Mouse (Mus musculus) gastrocnemius, adult 2 months (tissue): Measurements from ENCODE around the gene Rcsd1. TPM values are rescaled to one million over a fixed set of nuclear protein-coding genes. Genes with fewer than 3 reads are reported as not detected.

ENCODE experiments used
- DNase-seq: peaks from one replicate; pipeline ENCODE4 v3.0.0; 2022
- H3K27ac ChIP-seq: fragments of 200-600 bp; 2 replicates; pipeline ENCODE4 v1.8.1; 2022; ENCODE audit warnings: mild to moderate bottlenecking
- H3K4me3 ChIP-seq: fragments of 200-600 bp; 2 replicates; pipeline ENCODE4 v1.8.1; 2022; ENCODE audit warnings: mild to moderate bottlenecking, moderate library complexity
- CTCF ChIP-seq: fragments of 200-600 bp; IDR thresholded peaks from 2 replicates; pipeline ENCODE4 v1.8.1; 2022; ENCODE audit warnings: antibody characterized with exemption, mild to moderate bottlenecking, moderate library complexity
- intact Hi-C: fragments of 180-260 bp; cut with DNase I; formaldehyde crosslinking; loops from one replicate; pipeline ENCODE4 v1.15.1; 2025
- long read RNA-seq, 2 experiments: library from polyadenylated mRNA; stranded (forward); transcript quantifications; one replicate each; pipeline ENCODE4 v2.0.0; 2021
- total RNA-seq, 2 experiments: library from RNA; stranded (reverse); gene quantifications; 2 replicates each; pipeline ENCODE4 v1.2.3; 2021

Rcsd1 gene
- 10 to 100 TPM; 93.3 to 95.0 TPM for total RNA-seq
- long read RNA-seq, experiment 1, full-length matches to known transcripts = 143 of 158 reads
- long read RNA-seq, experiment 1, partial matches to known transcripts = 9 of 158 reads
- long read RNA-seq, experiment 1, other reads (novel, unspliced or antisense) = 6 of 158 reads
- long read RNA-seq, experiment 2, full-length matches to known transcripts = 111 of 129 reads
- long read RNA-seq, experiment 2, partial matches to known transcripts = 7 of 129 reads
- long read RNA-seq, experiment 2, other reads (novel, unspliced or antisense) = 11 of 129 reads

DNA sequence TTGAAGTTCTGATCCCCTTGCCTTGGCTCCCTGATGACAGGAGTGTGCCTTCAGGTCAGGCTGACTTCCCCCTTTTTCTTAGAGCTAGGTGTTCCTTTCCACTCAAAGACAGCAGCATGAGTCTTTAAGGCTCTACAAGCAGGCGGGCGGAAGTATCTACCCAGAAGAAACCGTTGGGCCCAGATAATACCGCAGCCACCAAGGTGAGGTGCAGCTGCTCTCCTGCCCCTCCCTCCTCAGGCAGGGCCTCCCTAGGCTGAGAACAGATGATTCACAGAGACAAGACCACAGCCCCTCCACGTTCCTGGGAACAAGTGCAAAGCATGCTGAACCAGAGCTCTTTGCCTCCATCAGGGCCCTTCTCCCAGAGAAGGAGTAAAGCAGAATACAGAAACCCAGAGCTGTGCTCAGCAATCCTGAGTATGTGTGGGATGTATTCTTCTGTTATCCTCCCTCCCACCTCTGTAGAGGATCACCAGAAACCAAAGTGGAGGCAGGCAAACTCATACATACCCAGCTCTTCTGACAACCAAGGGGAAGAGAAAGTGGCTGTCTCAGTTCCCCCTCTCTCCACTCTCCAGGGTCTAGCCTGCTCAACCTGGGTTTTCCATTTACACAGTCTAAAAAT is at the start of gene Rcsd1:
Gene Rcsd1, minus strand, starts transcription at position 129 of the 628 bp plus-strand sequence.
- peak within 1 kb of the TSS; percentile 99 for H3K27ac ChIP-seq
- peak within 1 kb of the TSS; percentile 89 for H3K4me3 ChIP-seq
- no peak for TF ChIP-seq CTCF
- no peak for DNase-seq
- intact Hi-C loops = loop anchor here (5.0 kb wide), 1 partner anchor 42 kb away; no protein-coding TSS in a partner anchor

DNA sequence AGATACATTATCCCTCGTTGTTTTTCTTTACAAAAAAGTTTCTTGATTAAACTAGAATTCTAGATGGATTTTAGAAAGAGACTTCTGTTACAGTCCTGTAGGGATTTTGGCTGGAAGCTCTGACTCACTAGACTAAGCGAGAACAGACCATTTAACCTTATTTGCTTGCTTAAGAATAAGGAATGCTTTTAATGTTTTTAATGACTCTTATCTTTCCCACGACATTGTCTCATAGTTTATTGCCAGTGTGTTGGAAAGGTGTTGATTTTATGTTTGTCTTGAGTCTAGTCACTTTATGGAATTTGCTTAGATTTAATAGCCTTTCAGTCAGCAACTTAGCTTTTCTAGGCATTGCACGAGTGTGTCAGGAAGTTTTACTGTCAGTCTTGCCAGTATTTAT is 45.6 kb upstream of the Rcsd1 start:
- TF ChIP-seq CTCF = no peak

GRCm38 (mm10) chr1:165754205-165754604 is 44.6 kb upstream of the Rcsd1 start:
- peak overlapping the region; percentile 26; the same call in 1 of the 2 replicates for H3K4me3 ChIP-seq
- intact Hi-C loops = loop anchor here (1.0 kb wide), 1 partner anchor 197 kb away; no protein-coding TSS in a partner anchor
- TF ChIP-seq CTCF = no peak
- peak overlapping the region; percentile 82 for H3K27ac ChIP-seq
- DNase-seq = peak; percentile 89

More for the DNA sequence above, 45.6 kb upstream of the Rcsd1 start:
- intact Hi-C loops = no loop called here
- Histone ChIP-seq H3K27ac (peak overlapping the region; percentile 82; the same call in 1 of the 2 replicates), H3K4me3 (no peak overlapping the region)
- no peak for DNase-seq

GRCm38 (mm10) chr1:165751838-165752237 is 42.3 kb upstream of the Rcsd1 start:
- intact Hi-C loops = no loop called here
- Histone ChIP-seq H3K4me3 (no peak overlapping the region), H3K27ac (no peak overlapping the region)
- TF ChIP-seq CTCF = no peak
- DNase-seq = no peak

GRCm38 (mm10) chr1:165751142-165751541 is 41.6 kb upstream of the Rcsd1 start:
- Histone ChIP-seq H3K27ac (no peak overlapping the region), H3K4me3 (no peak overlapping the region)
- intact Hi-C loops = no loop called here
- DNase-seq = no peak
- TF ChIP-seq CTCF = no peak

- TF ChIP-seq CTCF = no peak
These were observed 38.5 kb upstream of the Rcsd1 start for GRCm38 (mm10) chr1:165748053-165748452.

GRCm38 (mm10) chr1:165741989-165742388 is 32.4 kb upstream of the Rcsd1 start:
- TF ChIP-seq CTCF = no peak
- no peak for DNase-seq
- intact Hi-C loops = no loop called here
- no peak overlapping the region for H3K27ac ChIP-seq
- H3K4me3 ChIP-seq = no peak overlapping the region

More at GRCm38 (mm10) chr1:165748053-165748452, 38.5 kb upstream of the Rcsd1 start:
- intact Hi-C loops = no loop called here
- no peak overlapping the region for H3K4me3 ChIP-seq
- no peak overlapping the region for H3K27ac ChIP-seq
- DNase-seq = no peak

DNA sequence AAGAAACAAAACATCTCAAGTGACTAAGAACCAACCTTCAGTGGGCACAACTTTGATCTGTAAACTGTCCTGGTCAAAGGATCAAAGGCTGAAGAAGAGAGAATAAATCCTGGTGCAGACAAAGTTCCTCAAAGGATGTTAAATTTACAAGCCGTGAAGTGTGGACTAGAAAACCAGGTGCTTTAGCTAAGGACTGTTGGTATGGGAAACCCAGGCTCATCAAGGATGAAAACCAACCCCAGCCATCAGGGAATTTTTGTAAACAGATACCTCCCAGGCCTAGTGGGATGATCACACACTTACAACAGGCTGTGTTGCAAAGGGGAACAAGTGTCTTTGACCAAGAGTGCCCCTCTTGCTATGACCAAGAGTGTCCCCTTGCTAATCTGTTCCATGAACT is 29.4 kb upstream of the Rcsd1 start:
- TF ChIP-seq CTCF = no peak
- DNase-seq = no peak
- no peak overlapping the region for H3K4me3 ChIP-seq
- H3K27ac ChIP-seq = no peak overlapping the region
- intact Hi-C loops = loop anchor here (5.0 kb wide), 1 partner anchor 97 kb away; no protein-coding TSS in a partner anchor

DNA sequence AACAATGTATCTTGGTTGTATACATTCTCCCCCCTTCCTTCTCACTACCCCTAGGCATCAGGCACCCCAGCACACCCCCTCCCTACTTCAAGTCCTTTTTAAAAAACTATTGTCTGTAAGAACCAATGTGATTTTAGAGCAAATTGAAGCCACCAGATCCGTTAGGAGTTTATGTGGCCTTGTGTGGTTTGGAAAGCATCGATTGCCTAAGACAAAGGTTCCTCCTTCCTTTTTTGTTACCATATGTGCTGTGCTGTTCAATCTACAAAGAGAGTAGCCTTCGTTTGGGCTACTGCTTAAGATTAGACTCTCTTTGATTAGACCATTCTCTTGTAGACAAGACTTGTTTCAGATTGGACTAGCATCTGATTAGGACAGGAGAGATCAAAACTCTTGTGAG is 28.3 kb upstream of the Rcsd1 start:
- Histone ChIP-seq H3K4me3 (no peak overlapping the region), H3K27ac (no peak overlapping the region)
- TF ChIP-seq CTCF = no peak
- no peak for DNase-seq
- intact Hi-C loops = loop anchor here (2.0 to 5.0 kb wide), 2 partner anchors 96 to 155 kb away; no protein-coding TSS in a partner anchor

DNA sequence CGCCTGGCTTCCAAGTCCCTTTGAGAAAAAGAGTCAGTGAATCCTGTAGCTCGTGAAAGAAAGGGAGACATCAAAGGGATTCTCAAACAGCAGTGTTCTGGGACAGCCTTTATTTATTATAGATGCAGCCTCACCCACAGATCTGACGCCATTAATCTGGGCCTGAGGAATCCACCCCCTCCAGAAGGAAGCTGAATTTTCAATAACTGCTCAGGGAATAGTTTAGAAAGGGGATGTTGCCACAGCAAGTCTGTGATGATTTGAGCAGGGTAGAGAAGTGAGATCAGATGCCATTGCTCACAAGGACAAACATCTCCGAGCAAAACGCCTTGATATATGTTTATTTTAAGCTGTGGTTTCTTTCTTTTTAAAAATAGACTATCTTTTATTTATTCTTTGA is 27.9 kb upstream of the Rcsd1 start:
- TF ChIP-seq CTCF = no peak
- no peak for DNase-seq
- Histone ChIP-seq H3K27ac (no peak overlapping the region), H3K4me3 (no peak overlapping the region)
- intact Hi-C loops = loop anchor here (2.0 to 5.0 kb wide), 2 partner anchors 95 to 155 kb away; no protein-coding TSS in a partner anchor

DNA sequence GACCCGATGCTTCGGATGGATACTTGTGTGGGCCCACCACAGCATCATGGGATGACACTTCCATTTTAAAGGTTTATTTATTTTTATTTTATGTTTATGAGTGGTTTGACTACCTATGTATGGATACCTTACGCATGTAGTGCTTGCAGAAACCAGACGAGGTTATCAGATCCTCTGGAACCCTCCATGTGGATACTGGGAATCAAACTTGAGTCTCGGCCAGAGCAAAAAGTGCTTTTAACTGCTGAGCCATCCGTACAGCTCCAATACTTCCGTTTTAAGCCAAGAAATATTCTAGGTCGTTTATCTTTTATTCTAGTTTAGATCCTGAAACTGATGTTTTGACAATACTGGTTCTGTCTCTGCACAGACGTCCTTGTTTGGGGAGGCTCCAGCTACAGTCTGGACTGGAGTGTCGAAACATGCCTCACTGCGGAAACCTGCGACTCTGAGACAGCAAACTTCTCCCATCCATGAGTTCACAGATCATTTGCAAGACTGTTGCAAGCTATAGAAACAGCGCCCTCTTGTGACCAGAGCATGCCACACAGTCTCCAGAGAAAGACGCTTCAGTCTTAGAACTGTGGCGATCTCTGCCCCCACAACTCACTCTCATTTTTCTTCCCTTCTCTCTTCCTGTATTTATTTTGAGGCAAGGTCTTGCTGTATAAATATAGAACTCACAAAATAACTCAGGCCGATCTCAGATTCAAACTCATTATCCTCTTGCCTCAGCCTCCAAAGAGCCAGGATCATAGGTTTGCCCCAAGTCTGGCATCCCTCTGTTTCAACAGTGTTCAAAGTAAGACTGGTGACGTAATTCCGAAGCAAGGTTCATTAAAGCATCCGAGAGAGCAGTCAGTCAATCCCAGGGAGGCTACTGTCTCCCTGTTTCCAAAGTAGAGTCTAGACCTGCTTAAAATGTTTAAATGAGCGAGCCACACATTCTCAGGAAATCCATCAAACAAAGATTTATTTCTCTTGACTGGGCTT is 26.6 kb upstream of the Rcsd1 start:
- Histone ChIP-seq H3K4me3 (peak overlapping the region; percentile 55), H3K27ac (peak overlapping the region; percentile 70)
- intact Hi-C loops = loop anchor here (1.0 to 5.0 kb wide), 3 partner anchors 76 to 153 kb away; no protein-coding TSS in a partner anchor
- TF ChIP-seq CTCF = peak; percentile 97
- DNase-seq = peak; percentile 89

DNA sequence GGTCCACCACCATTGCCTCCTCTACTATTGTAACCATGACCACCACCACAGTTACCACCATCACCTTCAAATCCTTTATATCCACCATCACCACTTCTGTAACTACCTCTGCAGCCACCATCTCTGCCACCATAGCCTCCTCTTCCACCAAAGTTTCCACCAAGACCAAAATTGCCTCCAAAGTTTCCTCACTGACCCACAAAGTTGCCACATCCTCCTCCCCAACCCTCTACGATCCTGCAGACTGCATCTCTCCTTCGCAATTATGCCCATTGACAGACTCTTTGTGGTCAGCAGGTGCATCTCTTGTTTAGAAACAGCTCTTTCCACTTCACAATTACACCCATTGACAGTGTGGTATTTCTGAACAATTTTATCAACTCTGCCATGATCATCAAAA is 25.3 kb upstream of the Rcsd1 start:
- no peak for TF ChIP-seq CTCF
- intact Hi-C loops = loop anchor here (5.0 kb wide), 1 partner anchor 93 kb away; no protein-coding TSS in a partner anchor
- H3K4me3 ChIP-seq = no peak overlapping the region
- DNase-seq = no peak
- H3K27ac ChIP-seq = no peak overlapping the region
